In the genomic region with DNA sequence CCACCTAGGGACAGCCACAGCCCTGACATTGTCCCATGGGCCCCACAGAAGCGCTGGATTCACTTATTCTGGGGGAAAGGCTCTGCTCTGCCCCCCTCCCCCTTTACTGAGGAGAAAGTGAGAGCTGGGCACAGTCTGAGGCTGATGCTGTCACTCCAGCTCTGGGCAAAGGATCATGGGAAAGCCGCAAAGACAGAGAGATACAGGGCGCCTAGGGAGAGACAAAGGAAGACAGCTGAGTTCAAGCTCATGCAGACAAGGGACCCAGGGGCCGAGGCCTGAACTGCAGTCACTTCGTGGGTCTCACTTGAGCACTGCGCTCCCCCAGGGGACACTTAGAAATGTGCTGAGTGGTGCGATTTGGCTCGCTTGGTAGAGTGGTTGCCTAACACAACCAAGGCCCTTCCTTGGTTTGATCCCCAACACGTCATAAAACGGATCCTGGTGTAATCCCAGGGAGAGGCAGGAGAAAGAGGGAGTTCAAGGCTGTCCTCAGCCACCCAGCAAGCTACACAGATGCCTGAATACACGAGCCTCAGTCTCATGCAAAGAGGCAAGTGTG, we compare ENCODE assay signal across 14 mouse cellular contexts. TPM values are rescaled to one million over a fixed set of nuclear protein-coding genes. Genes with fewer than 3 reads are reported as not detected.
DNase-seq lines count a peak whose midpoint lies in the region; ATAC-seq and TF ChIP-seq lines count a peak whose summit lies in the region.
"Had no signal": no experiment of that assay in that cellular context is flagged by ENCODE, and none has a peak within 500 bp of the region (broad histone marks: within the 10 kb centered on the region; RNA-seq: fewer than 3 reads in every experiment).

No protein-coding gene starts in this region.

- no peak for ATAC-seq in forebrain, embryonic 15.5 days (replicated peaks)
- peak; percentile 61; the same call in 1 of the 2 replicates for ATAC-seq in forebrain, postnatal 0 days
- ATAC-seq in midbrain, embryonic 15.5 days (replicated peaks): peak; percentile 40

- 66% methylated on average over 11 of the region's 11 CpGs for WGBS in forebrain, embryonic 10.5 days
- WGBS in forebrain, embryonic 15.5 days: 53% methylated on average over 11 of the region's 11 CpGs
- 53% methylated on average over 11 of the region's 11 CpGs for WGBS in forebrain, postnatal 0 days
- 48% methylated on average over 11 of the region's 11 CpGs for WGBS in midbrain, embryonic 15.5 days

- H3K27ac ChIP-seq in forebrain, embryonic 10.5 days: peak overlapping the region; percentile 54
- no peak overlapping the region; the same call in 1 of the 2 replicates for H3K27ac ChIP-seq in forebrain, embryonic 15.5 days (replicated peaks)
- no peak overlapping the region for H3K27ac ChIP-seq in forebrain, postnatal 0 days (ENCODE audit: low read depth, low read length)
- H3K27ac ChIP-seq in midbrain, embryonic 15.5 days: 0 out of 2 replicates have a peak overlapping the region, but pooled peaks have one; percentile 16
- no peak overlapping the region for H3K27ac ChIP-seq in gastrocnemius, adult 2 months
- H3K27ac ChIP-seq: limb, embryonic 13.5 days had no signal

- H3K4me3 ChIP-seq in forebrain, embryonic 10.5 days: no peak overlapping the region
- no peak overlapping the region for H3K4me3 ChIP-seq in forebrain, embryonic 15.5 days
- H3K4me3 ChIP-seq in forebrain, postnatal 0 days (ENCODE audit: low read depth, low read length): no peak overlapping the region
- H3K4me3 ChIP-seq in midbrain, embryonic 15.5 days: no peak overlapping the region
- H3K4me3 ChIP-seq in gastrocnemius, adult 2 months: no peak overlapping the region
- H3K4me3 ChIP-seq: limb, embryonic 13.5 days had no signal

- intact Hi-C loops in gastrocnemius, adult 2 months (cut with DNase I): no loop called here

- DNase-seq in forebrain, embryonic 10.5 days (ENCODE audit: extremely low spot score, low spot score): no peak
- DNase-seq in ZHBTc4 (ENCODE audit: low read depth, low spot score): peak; percentile 67
- no peak for DNase-seq in forebrain, postnatal 0 days
- DNase-seq in layer of hippocampus, adult 9-11 months: no peak
- DNase-seq in gastrocnemius, adult 2 months: no peak
- no peak for DNase-seq in layer of hippocampus, adult 18-20 months (ENCODE audit: low spot score in 2 of 2)
- DNase-seq: B cell, adult 2 months; cerebellum, adult 8-10 months; gastrocnemius, postnatal 36 days; kidney, adult 11 months had no signal

- H3K36me3 ChIP-seq in forebrain, embryonic 10.5 days (replicated peaks): peaks cover 15% of the 10 kb centered on the region
- H3K36me3 ChIP-seq in forebrain, embryonic 15.5 days: no peaks in the 10 kb centered on the region
- H3K36me3 ChIP-seq in forebrain, postnatal 0 days (ENCODE audit: insufficient read depth): no peaks in the 10 kb centered on the region
- H3K36me3 ChIP-seq in midbrain, embryonic 15.5 days (replicated peaks): no peaks in the 10 kb centered on the region
- H3K36me3 ChIP-seq: limb, embryonic 13.5 days had no signal

- no peak for TF ChIP-seq CTCF in forebrain, postnatal 0 days (IDR thresholded peaks at IDR 0.05; ENCODE audit: low read depth)
- TF ChIP-seq CTCF in gastrocnemius, adult 2 months (IDR thresholded peaks at IDR 0.05): no peak

- H3K4me1 ChIP-seq in forebrain, embryonic 10.5 days: peaks cover 100% of the 10 kb centered on the region
- H3K4me1 ChIP-seq in forebrain, embryonic 15.5 days: peaks cover 52% of the 10 kb centered on the region
- H3K4me1 ChIP-seq in forebrain, postnatal 0 days (ENCODE audit: insufficient read depth): 0 out of 2 replicates have a peak, but pooled peaks cover 5% of the 10 kb centered on the region
- H3K4me1 ChIP-seq in midbrain, embryonic 15.5 days: peaks cover 58% of the 10 kb centered on the region

- H3K9ac ChIP-seq in forebrain, embryonic 15.5 days (replicated peaks): no peak overlapping the region; the same call in 1 of the 2 replicates
- H3K9ac ChIP-seq in forebrain, postnatal 0 days: no peak overlapping the region
- H3K9ac ChIP-seq in midbrain, embryonic 15.5 days: no peak overlapping the region
- H3K9ac ChIP-seq: limb, embryonic 13.5 days had no signal

- H3K9me3 ChIP-seq in forebrain, embryonic 10.5 days: no peaks in the 10 kb centered on the region
- no peaks in the 10 kb centered on the region for H3K9me3 ChIP-seq in forebrain, embryonic 15.5 days
- no peaks in the 10 kb centered on the region for H3K9me3 ChIP-seq in forebrain, postnatal 0 days (ENCODE audit: low read length)
- H3K9me3 ChIP-seq in midbrain, embryonic 15.5 days: no peaks in the 10 kb centered on the region
- H3K9me3 ChIP-seq: limb, embryonic 13.5 days had no signal

- H3K4me2 ChIP-seq in forebrain, embryonic 15.5 days (replicated peaks): no peak overlapping the region
- no peak overlapping the region for H3K4me2 ChIP-seq in forebrain, postnatal 0 days (ENCODE audit: low read depth)
- H3K4me2 ChIP-seq in midbrain, embryonic 15.5 days: no peak overlapping the region
- H3K4me2 ChIP-seq: limb, embryonic 13.5 days had no signal

- no peaks in the 10 kb centered on the region for H3K27me3 ChIP-seq in forebrain, embryonic 10.5 days (ENCODE audit: poor library complexity, severe bottlenecking)
- H3K27me3 ChIP-seq in forebrain, embryonic 15.5 days: no peaks in the 10 kb centered on the region
- no peaks in the 10 kb centered on the region for H3K27me3 ChIP-seq in forebrain, postnatal 0 days (ENCODE audit: insufficient read depth, low read length)
- no peaks in the 10 kb centered on the region for H3K27me3 ChIP-seq in midbrain, embryonic 15.5 days (replicated peaks)
- H3K27me3 ChIP-seq: limb, embryonic 13.5 days had no signal

RNA-seq across cellular contexts. Expression of a gene that starts 28.3 kb away (rescaled TPM):
- 9.5 and 9.7 TPM in 2 replicates for polyA plus RNA-seq in forebrain, embryonic 10.5 days (2016; fragmentation: Nextera tagmentation; extraction: Ambion mirVana)
- 18.9 and 20.4 TPM in 2 replicates for polyA plus RNA-seq in forebrain, embryonic 15.5 days (2015; fragmentation: Nextera tagmentation; extraction: Ambion mirVana)
- 79.9 and 85.6 TPM in 2 replicates for total RNA-seq in forebrain, postnatal 0 days (2014; rRNA removed)
- 9.2 and 10.8 TPM in 2 replicates for polyA plus RNA-seq in forebrain, postnatal 0 days (2015; fragmentation: Nextera tagmentation; extraction: Ambion mirVana)
- polyA plus RNA-seq in midbrain, embryonic 15.5 days (2015; fragmentation: Nextera tagmentation; extraction: Ambion mirVana): 31.0 and 31.7 TPM in 2 replicates
- 1 to 10 TPM in 1 of 2 experiments, under 1 TPM in 1; 0.26 to 1.9 TPM for total RNA-seq in gastrocnemius, adult 2 months (2021)
- 10 to 100 TPM; 21.2 to 21.3 TPM for total RNA-seq in layer of hippocampus, adult 18-20 months (2021)
- total RNA-seq: monocyte, adult 5-6 weeks had no signal

Comparison
In these comparisons a context has a peak if more than half of its experiments do, and no peak if none do; other contexts are left out.
1. H3K27ac ChIP-seq: peak in forebrain, embryonic 10.5 days (single experiment) and midbrain, embryonic 15.5 days (single experiment); none in forebrain, embryonic 15.5 days (single experiment), forebrain, postnatal 0 days (single experiment) and gastrocnemius, adult 2 months (single experiment).